Mouse (Mus musculus): ENCODE measurements at regions not wholly inside any gene's neighbourhood (a gene's known extent, or its start where the extent isn't known, plus 50 kb on each side); places are given as distances from the start of the nearest gene placed in this dataset.

DNA sequence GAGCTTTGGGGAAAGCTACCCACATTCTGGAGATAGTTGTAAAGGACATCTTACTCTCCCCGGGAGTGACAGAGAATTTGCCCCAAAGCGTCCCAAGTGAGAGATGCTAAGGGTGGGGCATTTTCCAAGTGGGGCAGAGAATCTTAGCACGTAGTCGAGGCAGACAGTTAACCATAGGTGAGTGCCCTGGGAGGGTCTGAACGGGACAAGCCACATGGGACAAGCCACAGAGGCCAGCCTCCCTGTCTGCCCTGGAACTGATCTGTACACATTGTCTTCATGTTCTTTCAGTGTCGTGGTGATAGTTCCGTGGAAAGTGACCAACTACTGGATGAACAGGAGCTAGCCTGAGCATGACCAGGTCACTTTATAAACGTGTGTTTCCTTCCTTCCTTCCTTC lies 116.6 kb downstream of the Sec23ip start:
- no peak for TF ChIP-seq POLR2A (IDR thresholded peaks at IDR 0.05; ENCODE audit: insufficient read depth, low read depth, low read length)
- no peak for TF ChIP-seq CTCF (IDR thresholded peaks at IDR 0.05; ENCODE audit: insufficient read depth, low read depth, low read length)
